Mouse (Mus musculus) kidney, postnatal 14 days (tissue): ENCODE measurements around the gene Krt79.

ENCODE experiments used
- DNase-seq: peaks from one replicate; pipeline ENCODE4 v3.0.0; 2022; ENCODE audit warnings: mixed read lengths

Krt79 gene

DNA sequence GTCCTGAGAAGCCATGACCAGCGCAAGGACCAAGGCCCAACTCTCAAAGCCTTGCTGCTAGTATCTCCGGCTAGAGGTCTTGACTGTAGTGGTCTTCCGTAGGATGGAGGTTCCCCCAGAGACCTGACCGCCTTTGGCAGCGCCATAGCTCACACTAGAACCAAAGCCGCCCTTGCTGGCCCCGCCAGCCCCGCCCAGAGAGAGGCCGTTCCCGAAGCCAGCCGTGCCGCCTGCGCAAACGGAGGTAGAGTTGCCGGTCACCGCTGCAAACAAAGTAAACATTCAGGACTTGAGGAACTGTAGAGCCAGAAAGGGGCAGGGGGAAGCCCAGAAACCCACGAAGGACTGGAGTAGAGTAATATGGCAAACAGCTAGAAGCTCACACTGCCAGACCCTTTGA, 10.5 kb downstream of the Krt79 start:
- DNase-seq, result peak; percentile 27

DNA sequence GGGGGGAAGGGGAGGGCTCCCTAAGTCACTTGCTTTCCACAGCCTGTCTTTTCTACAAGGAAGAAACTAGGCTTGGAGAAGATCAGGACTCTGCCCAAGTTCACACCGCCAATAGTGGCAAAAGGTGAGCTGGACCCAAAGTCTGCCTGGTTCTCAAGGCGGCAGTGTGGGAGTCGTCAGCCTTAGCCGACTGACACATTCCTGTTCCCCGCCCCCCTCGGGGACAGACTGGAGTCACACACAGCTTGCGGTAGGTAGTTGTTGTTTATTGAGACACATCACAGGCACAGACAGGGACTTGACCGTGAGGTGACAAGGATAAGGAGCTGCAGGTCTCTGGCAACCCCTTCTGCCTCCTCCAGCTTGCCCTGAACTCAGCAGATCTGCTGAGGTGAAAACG, 11.0 kb downstream of the Krt79 start:
- no peak for DNase-seq

DNA sequence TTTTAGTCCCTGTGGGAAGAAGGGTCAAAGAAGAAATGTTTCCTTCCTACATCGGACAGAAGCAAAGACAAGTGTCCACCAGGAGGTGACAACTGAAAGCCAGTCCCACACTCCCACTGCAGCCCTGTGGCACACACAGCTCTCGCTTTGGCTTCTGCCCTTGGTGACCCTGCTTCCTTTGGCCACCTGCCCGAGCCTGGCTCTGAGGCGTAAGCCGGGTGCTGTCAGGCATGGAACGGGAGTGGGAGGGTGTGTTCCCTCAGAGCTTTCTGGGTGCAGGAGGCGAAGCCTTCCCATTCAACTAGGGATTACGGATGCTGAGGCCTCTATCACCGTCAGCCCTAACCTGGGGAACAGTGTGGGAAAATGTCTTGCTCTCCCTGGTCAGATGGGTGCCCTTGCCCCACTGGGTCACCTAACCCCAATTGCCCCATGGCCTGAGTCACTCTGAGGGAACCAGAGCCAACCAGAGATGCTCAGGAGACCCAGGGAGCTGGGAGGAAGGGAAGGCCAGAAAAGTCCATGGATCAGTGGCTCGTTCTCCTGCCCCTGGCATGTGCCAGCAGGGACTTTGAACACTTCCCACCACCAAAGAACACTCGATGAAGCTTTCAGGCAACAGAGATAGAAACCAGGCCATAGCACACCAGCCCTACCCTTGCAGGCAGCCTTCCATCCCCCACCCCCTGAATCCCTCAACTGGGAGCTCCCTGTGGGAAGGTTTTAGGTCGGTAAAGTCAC, 12.6 kb downstream of the Krt79 start:
- DNase-seq, result peak; percentile 87

DNA sequence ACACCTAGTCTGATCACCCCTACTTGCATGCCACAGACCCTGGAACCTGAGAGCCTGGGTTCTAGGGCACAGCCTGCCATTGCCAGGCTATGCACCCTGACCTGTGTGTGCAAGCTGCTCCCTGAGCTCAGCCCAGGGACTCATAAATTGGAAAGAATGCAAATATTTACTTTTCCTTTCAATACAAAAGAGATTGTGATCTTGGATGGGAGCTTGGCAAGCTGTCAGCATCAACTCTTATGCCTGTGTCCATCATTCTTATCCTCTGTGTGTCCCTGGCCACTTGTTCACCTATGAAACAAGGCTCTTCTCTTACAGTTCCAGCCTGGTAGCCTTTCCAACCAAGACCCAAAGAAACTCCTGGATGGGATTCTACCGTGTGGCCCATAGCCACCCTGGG, 15.1 kb downstream of the Krt79 start:
- DNase-seq, result no peak

DNA sequence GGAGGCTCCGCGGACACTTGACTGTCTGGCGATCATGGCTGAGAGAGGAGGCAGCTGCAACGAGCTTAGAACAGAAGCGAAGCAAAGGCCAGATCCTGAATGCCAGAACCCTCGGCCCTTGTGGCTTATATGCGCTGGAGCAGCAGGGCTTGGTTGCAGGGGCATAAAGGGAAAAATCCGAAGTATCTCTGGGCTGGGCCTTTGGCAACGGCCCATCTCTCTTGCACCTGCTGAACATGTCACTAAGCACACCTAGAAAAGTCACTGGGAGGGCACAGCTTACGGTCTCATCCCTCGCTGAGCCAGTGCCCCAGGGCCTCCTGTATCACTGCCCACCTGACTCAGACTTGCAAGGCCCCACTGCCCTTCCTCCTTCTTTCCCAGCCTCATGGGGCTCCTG, 15.5 kb downstream of the Krt79 start, which contains the start of gene Krt4:
Gene Krt4 (minus strand): TSS at position 101 of the 400 bp plus-strand sequence.
- no peak for DNase-seq

DNA sequence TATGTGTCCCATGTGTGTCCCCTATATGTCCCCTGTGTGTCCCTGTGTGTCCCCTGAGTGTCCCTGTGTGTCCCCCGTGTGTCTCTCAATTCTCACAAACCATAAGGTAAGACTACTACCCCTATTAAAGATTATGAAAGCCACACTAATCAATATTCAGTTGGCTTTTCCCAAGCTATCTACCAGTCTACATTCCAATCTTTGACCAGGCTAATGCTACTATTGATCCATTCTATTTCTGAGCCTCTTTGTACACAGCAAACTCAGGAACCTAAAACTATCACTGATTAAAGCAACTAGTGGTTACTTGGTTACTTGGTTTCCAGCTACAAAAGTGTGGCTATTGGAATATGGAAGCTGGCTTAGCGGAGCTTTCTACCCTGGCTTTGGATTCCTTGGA, 17.8 kb downstream of the Krt79 start:
- DNase-seq, result no peak

DNA sequence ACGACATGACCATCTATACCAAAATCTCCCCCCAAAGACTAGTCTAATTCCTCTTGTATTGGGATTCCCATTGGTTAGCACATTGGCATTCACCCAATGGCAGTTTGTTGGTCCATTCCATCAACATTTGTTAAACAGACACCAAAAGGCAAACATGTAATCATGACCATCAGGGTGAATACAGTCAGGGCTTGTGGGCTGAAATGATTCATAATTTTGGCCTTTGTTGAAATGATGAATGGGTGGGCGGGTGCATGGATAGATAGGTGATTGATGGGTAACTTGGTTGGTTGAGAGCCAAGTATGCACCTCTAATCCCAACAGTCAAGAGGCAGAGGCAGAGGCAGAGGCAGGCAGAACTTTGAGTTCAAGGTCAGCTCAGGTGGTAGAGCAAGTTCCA, 24.1 kb downstream of the Krt79 start:
- no peak for DNase-seq

DNA sequence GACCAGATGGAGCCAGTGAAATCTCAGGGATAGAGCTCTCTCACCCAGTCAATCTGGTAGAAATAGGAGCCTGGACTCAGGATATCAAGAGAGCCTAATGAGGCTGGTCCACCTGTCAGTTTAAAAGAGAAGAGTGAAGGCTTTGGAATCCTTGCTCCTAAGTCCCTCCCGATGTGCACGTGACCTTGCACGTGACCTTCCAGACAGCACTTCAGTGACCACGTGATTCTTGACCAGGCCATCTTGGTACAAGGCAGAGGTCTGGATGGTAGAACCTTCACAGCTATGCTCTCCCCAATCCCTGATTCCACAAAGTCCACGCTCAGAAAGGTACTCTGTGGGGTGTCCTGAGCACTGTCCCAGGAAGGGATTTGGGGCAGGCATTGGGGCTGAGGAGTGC, 35.3 kb downstream of the Krt79 start:
- no peak for DNase-seq

DNA sequence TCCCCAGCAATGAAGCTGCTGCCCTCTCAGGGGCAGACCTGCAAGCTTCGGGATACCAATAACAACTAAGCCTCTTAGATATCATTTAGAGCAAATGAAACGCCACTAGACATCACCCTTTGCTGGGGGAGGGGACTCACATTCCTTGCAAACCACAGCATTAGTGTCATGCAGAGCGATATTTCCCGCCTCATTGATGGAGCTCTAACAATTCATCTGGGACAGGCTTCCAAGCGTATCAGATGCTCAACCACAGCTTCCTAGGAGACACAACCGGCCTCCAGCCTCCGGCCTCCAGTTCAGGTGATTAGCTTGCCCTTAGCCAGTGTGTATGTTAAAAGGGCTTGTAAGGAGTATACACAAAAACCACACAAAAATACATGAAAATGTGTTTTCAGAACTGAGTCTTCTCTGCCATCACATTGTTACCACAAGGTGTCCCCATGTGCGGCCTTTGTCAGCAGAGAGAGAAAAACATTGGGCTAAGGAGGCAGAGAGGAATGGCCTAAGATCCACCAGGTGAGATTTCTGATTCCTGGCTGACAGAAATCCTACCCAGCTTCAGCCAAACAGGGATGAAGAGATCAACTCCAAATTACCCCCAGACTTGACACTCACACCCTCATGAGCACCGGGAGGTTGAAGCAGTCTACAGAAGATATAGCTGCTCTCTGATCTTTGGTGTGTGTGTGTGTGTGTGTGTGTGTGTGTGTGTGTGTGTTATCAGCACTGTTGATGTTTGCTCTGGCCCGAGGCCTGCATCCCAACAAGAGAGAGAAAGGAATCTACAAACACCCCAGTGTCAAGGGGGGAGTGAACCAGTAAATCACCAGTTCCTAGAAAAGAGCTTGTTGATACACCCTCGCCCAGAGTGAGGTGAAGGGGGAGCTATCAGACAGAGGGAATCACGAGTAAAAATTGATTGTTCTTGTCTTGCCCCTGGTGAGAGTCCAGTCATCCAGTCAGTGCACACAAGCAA, 37.7 kb downstream of the Krt79 start:
- peak; percentile 12 for DNase-seq

DNA sequence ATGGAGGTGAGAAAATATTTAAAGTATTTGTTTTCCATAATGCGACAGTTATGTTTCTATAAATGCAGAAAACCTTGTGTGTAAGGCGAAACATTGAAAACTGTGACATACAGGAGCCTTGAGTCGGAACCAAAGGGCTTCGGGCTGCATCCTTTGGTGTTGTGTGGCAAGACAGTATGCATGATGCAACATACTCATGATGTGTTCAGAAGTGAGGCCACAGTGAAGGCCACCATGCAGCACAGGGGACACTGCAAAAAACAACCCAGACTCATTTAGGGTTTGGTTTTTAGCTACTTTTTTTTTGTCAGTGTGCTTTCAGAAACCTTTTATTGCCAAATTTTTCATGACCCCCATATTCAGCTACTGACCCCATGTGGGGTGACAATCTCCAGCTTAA, 44.9 kb downstream of the Krt79 start:
- no peak for DNase-seq

DNA sequence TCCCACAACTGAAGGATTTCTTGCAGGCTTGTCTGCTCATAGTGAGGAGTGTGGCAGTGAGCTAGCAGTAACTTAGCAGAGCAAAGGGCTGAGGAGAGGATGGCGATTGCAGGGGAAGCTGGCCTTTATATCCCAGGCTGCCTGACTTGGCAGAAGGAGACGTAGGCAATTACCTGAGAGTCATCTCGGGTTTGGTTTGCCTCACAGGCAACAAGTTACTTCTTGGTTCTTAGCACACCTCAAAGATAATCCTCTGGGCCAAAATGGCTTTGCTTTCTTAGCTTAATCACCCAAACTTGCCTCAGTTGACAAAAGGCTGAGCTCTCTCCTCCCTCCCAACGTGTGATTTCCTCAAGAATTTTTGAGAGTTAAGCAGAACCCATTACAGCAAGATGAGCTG, 47.3 kb downstream of the Krt79 start, which contains the start of gene Krt76:
Gene Krt76 (minus strand): TSS at position 101 of the 400 bp plus-strand sequence.
- no peak for DNase-seq

DNA sequence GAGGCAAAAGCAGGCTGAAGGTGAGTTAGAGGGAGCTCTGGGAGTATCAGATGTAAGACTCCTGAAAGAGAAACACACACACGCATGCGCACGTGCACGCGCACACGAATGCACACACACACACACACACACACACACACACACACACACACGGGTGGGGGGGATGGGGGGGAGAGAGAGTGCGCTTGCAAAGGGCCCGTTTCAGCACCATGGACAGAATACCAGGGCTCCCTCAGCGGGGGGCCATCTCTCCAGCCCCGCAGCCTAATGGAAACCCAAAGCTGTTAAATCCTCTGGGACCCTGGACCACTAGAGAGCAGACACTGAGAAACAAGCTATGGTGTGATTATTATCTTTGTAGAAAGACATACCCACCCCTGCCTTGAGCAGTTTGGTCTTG, 60.3 kb downstream of the Krt79 start:
- DNase-seq, result peak; percentile 13
